Mouse (Mus musculus): ENCODE results near the gene 1810062G17Rik. TPM values are rescaled to one million over a fixed set of nuclear protein-coding genes. Genes with fewer than 3 reads are reported as not detected.

Gene 1810062G17Rik
- polyA plus RNA-seq, 1 experiment from 2014 or later, result 0.22 TPM

DNA sequence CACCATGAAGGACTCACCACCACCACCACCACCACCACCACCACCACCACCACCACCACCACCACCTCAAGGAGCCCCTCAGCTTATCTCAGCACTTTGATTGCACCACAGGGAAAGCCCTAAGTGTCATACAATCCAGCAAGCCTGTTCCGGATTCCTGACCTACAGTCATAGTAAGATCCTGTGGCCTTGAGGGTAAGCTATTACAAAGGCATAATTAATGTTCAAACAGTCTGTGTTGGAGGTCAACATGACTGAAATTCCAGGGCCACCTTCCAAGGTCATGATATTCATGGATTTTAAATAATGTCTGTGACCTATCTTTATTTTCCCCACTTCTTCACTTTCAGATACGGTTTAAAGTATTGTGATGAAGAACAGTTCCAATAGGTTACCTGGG is 4.7 kb downstream of the 1810062G17Rik start:
- Histone ChIP-seq H3K4me2 (no peak overlapping the region), H3K36me3 (no peaks in the 10 kb centered on the region), H3K27ac (replicated peaks) (no peak overlapping the region), H3K4me3 (no peak overlapping the region), H3K27me3 (no peaks in the 10 kb centered on the region), H3K9ac (no peak overlapping the region), H3K4me1 (replicated peaks) (peaks cover 14% of the 10 kb centered on the region), H3K9me3 (no peaks in the 10 kb centered on the region)
- WGBS, result 72% methylated on average over 2 of the region's 2 CpGs
- no peak for ATAC-seq (ENCODE audit: low FRiP score, low read depth)

GRCm38 (mm10) chr3:36481776-36482193 is 6.0 kb downstream of the 1810062G17Rik start:
- Histone ChIP-seq H3K36me3 (no peaks in the 10 kb centered on the region), H3K4me1 (replicated peaks) (peaks cover 6% of the 10 kb centered on the region), H3K9me3 (no peaks in the 10 kb centered on the region), H3K4me3 (no peak overlapping the region), H3K9ac (no peak overlapping the region), H3K4me2 (peak overlapping the region; percentile 31), H3K27me3 (no peaks in the 10 kb centered on the region), H3K27ac (replicated peaks) (peak overlapping the region; percentile 69)
- peak; percentile 65 for ATAC-seq (ENCODE audit: low FRiP score, low read depth)
- WGBS, result 6% methylated on average over 11 of the region's 11 CpGs

- peaks cover 6% of the 10 kb centered on the region for H3K4me1 ChIP-seq (replicated peaks)
- no peaks in the 10 kb centered on the region for H3K9me3 ChIP-seq
- H3K27ac ChIP-seq (replicated peaks), result no peak overlapping the region
- no peak for ATAC-seq (ENCODE audit: low FRiP score, low read depth)
- no peaks in the 10 kb centered on the region for H3K27me3 ChIP-seq
- 50% methylated on average over 9 of the region's 9 CpGs for WGBS
- no peaks in the 10 kb centered on the region for H3K36me3 ChIP-seq
- no peak overlapping the region for H3K9ac ChIP-seq
- H3K4me3 ChIP-seq, result no peak overlapping the region
- no peak overlapping the region for H3K4me2 ChIP-seq
Measured at GRCm38 (mm10) chr3:36482940-36483339, 7.2 kb downstream of the 1810062G17Rik start.

DNA sequence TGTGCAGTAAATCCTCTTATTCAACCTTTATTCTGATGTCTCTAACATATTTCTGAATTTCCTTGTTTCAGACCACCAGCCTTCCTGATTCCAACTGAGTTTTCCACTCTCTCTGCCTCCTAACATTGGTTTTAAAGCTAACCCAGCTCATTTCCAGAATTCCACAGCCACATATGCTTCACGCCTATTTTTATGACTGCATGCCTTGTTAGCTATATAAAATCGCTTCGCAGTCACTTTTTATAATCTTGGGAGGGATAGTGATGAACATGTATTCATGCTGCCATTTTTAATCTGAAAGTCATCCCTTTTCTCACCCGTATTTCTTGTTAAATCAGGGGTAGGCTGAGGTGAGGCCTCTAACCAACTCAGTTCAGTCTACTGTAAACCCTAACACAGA is 8.6 kb downstream of the 1810062G17Rik start:
- no peak overlapping the region for H3K9ac ChIP-seq
- H3K27ac ChIP-seq (replicated peaks), result no peak overlapping the region
- peaks cover 6% of the 10 kb centered on the region for H3K4me1 ChIP-seq (replicated peaks)
- H3K4me3 ChIP-seq, result no peak overlapping the region
- H3K27me3 ChIP-seq, result no peaks in the 10 kb centered on the region
- WGBS, result 91% methylated on average over 4 of the region's 4 CpGs
- H3K9me3 ChIP-seq, result no peaks in the 10 kb centered on the region
- H3K4me2 ChIP-seq, result no peak overlapping the region
- H3K36me3 ChIP-seq, result no peaks in the 10 kb centered on the region
- no peak for ATAC-seq (ENCODE audit: low FRiP score, low read depth)

GRCm38 (mm10) chr3:36486176-36486575 is 10.4 kb downstream of the 1810062G17Rik start:
- Histone ChIP-seq H3K4me3 (no peak overlapping the region), H3K27me3 (no peaks in the 10 kb centered on the region), H3K9ac (no peak overlapping the region), H3K4me2 (no peak overlapping the region), H3K36me3 (no peaks in the 10 kb centered on the region), H3K27ac (replicated peaks) (no peak overlapping the region), H3K9me3 (no peaks in the 10 kb centered on the region), H3K4me1 (replicated peaks) (peaks cover 6% of the 10 kb centered on the region)
- 64% methylated on average over 6 of the region's 6 CpGs for WGBS
- ATAC-seq (ENCODE audit: low FRiP score, low read depth), result no peak

DNA sequence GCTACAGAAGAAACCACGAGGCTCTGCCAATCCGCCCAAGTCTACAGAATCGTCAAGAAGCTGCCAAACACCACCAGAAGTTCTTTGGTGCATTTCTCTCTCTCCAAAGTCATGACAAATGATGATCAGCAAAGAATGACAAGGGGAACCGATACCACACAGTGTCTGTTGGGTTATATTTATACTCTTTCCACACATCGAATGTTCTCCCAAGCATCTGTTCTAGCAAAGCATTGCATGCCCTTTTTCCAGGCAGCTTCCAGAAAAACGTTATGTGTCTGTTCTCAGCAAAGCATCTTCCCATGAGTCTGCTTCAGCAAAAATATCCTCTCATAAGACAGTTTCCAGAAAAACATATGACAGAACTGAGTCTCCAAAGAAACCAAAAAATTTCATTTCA is 11.1 kb downstream of the 1810062G17Rik start:
- Histone ChIP-seq H3K27me3 (no peaks in the 10 kb centered on the region), H3K36me3 (no peaks in the 10 kb centered on the region), H3K9me3 (no peaks in the 10 kb centered on the region), H3K4me3 (no peak overlapping the region), H3K9ac (no peak overlapping the region), H3K27ac (replicated peaks) (no peak overlapping the region), H3K4me1 (replicated peaks) (peaks cover 2% of the 10 kb centered on the region), H3K4me2 (no peak overlapping the region)
- 90% methylated on average over 6 of the region's 6 CpGs for WGBS
- no peak for ATAC-seq (ENCODE audit: low FRiP score, low read depth)

DNA sequence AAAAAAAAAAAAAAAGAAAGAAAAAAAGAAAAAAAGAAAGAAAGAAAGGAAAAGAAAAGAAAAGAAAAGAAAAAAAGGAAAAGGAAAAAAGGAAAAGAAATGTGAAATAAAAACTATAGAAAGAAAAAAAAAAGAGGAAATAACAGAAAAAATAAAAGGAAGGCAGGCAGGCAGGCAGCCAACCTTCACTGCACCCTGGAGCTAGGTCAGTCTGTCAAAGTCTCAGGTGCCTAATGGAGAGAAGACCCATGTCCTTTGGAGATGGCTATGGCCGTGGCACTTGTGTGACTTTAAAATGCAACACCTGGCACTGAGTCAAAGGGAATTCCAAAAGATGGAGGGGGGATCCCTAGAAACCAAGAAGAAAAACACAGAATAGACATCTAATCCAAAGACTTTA is 12.6 kb downstream of the 1810062G17Rik start:
- Histone ChIP-seq H3K4me3 (no peak overlapping the region), H3K27ac (replicated peaks) (no peak overlapping the region), H3K4me1 (replicated peaks) (no peaks in the 10 kb centered on the region), H3K9me3 (no peaks in the 10 kb centered on the region), H3K36me3 (no peaks in the 10 kb centered on the region), H3K27me3 (no peaks in the 10 kb centered on the region), H3K9ac (no peak overlapping the region), H3K4me2 (no peak overlapping the region)
- WGBS, result 33% methylated on average over 1 of the region's 1 CpGs
- no peak for ATAC-seq (ENCODE audit: low FRiP score, low read depth)

- Histone ChIP-seq H3K27me3 (no peaks in the 10 kb centered on the region), H3K36me3 (no peaks in the 10 kb centered on the region), H3K4me1 (replicated peaks) (no peaks in the 10 kb centered on the region; the same call in 1 of the 2 replicates), H3K9me3 (no peaks in the 10 kb centered on the region), H3K27ac (replicated peaks) (no peak overlapping the region), H3K9ac (no peak overlapping the region), H3K4me3 (no peak overlapping the region), H3K4me2 (no peak overlapping the region)
- no peak for ATAC-seq (ENCODE audit: low FRiP score, low read depth)
- WGBS, result 90% methylated on average over 6 of the region's 6 CpGs
Measured at GRCm38 (mm10) chr3:36488899-36489589, 13.3 kb downstream of the 1810062G17Rik start.

- H3K27ac ChIP-seq (replicated peaks), result no peak overlapping the region
- no peaks in the 10 kb centered on the region for H3K9me3 ChIP-seq
- no peak overlapping the region for H3K4me2 ChIP-seq
- no peaks in the 10 kb centered on the region; the same call in 1 of the 2 replicates for H3K4me1 ChIP-seq (replicated peaks)
- H3K4me3 ChIP-seq, result no peak overlapping the region
- no peak overlapping the region for H3K9ac ChIP-seq
- no peaks in the 10 kb centered on the region for H3K27me3 ChIP-seq
- no peak for ATAC-seq (ENCODE audit: low FRiP score, low read depth)
- no peaks in the 10 kb centered on the region for H3K36me3 ChIP-seq
- 100% methylated on average over 1 of the region's 1 CpGs for WGBS
Measured at GRCm38 (mm10) chr3:36489590-36489910, 13.8 kb downstream of the 1810062G17Rik start.

DNA sequence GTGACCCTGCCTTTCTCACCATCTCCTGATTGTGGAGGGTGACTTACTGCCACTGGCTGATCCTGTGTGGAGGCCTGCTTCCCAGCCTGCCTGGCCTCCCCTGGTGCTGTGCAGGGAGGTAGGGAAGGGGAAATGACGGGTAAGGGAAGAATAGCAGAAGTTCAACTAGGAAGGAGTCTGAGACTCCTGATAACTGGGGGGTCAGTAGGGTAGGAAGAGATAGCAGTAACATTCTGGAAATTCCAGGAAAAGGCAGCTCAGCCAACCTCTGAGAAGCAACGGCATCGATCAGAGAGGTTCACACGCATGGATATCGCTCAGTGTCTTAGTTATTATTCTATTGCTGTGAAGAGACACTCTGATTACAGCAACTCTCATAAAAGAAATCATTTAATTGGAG is 15.8 kb downstream of the 1810062G17Rik start:
- H3K4me3 ChIP-seq, result no peak overlapping the region
- peaks cover 4% of the 10 kb centered on the region; the same call in 1 of the 2 replicates for H3K27me3 ChIP-seq
- no peaks in the 10 kb centered on the region; the same call in 1 of the 2 replicates for H3K4me1 ChIP-seq (replicated peaks)
- H3K9me3 ChIP-seq, result no peaks in the 10 kb centered on the region
- H3K4me2 ChIP-seq, result no peak overlapping the region
- no peak for ATAC-seq (ENCODE audit: low FRiP score, low read depth)
- 95% methylated on average over 5 of the region's 5 CpGs for WGBS
- H3K9ac ChIP-seq, result no peak overlapping the region
- H3K36me3 ChIP-seq, result no peaks in the 10 kb centered on the region
- H3K27ac ChIP-seq (replicated peaks), result no peak overlapping the region

GRCm38 (mm10) chr3:36492716-36493391 is 17.1 kb downstream of the 1810062G17Rik start:
- no peak overlapping the region for H3K4me2 ChIP-seq
- no peak overlapping the region for H3K4me3 ChIP-seq
- WGBS, result 86% methylated on average over 9 of the region's 9 CpGs
- ATAC-seq (ENCODE audit: low FRiP score, low read depth), result no peak
- no peak overlapping the region for H3K27ac ChIP-seq (replicated peaks)
- H3K9ac ChIP-seq, result no peak overlapping the region
- no peaks in the 10 kb centered on the region for H3K9me3 ChIP-seq
- H3K4me1 ChIP-seq (replicated peaks), result no peaks in the 10 kb centered on the region; the same call in 1 of the 2 replicates
- peaks cover 4% of the 10 kb centered on the region; the same call in 1 of the 2 replicates for H3K27me3 ChIP-seq
- no peaks in the 10 kb centered on the region for H3K36me3 ChIP-seq

- no peak overlapping the region for H3K4me2 ChIP-seq
- H3K9ac ChIP-seq, result no peak overlapping the region
- peak; percentile 57; the same call in 1 of the 2 replicates for ATAC-seq (ENCODE audit: low FRiP score, low read depth)
- peaks cover 4% of the 10 kb centered on the region; the same call in 1 of the 2 replicates for H3K27me3 ChIP-seq
- no peaks in the 10 kb centered on the region; the same call in 1 of the 2 replicates for H3K4me1 ChIP-seq (replicated peaks)
- H3K9me3 ChIP-seq, result no peaks in the 10 kb centered on the region
- H3K36me3 ChIP-seq, result no peaks in the 10 kb centered on the region
- no peak overlapping the region for H3K27ac ChIP-seq (replicated peaks)
- WGBS, result 51% methylated on average over 6 of the region's 6 CpGs
- no peak overlapping the region for H3K4me3 ChIP-seq
Measured at GRCm38 (mm10) chr3:36493641-36494283, 18.0 kb downstream of the 1810062G17Rik start.

Data from hindbrain, embryonic 15.5 days (tissue).